Mouse (Mus musculus) thymus, adult 2 months (tissue): ENCODE data around the gene Lgi4. TPM values are rescaled to one million over a fixed set of nuclear protein-coding genes. Genes with fewer than 3 reads are reported as not detected.

ENCODE experiments used
- DNase-seq: peaks from one replicate; pipeline ENCODE4 v3.0.0; 2021
- H3K27ac ChIP-seq: fragments of 200-500 bp; 2 replicates; pipeline ENCODE4 v1.5.1; 2012; ENCODE audit warnings: low read length, control low read depth; ENCODE audit not compliant: control insufficient read depth, insufficient read depth
- H3K27me3 ChIP-seq: fragments of 200-500 bp; 2 replicates; pipeline ENCODE4 v1.6.1; 2012; ENCODE audit warnings: mild to moderate bottlenecking, low read length, moderate library complexity, mixed read lengths; ENCODE audit not compliant: control insufficient read depth, insufficient read depth
- H3K36me3 ChIP-seq: fragments of 200-500 bp; 2 replicates; pipeline ENCODE4 v1.6.1; 2012; ENCODE audit warnings: mild to moderate bottlenecking, low read length, moderate library complexity; ENCODE audit not compliant: control insufficient read depth, insufficient read depth
- H3K4me1 ChIP-seq: fragments of 200-500 bp; replicated peaks from 2 replicates; pipeline ENCODE4 v1.6.1; 2012; ENCODE audit warnings: low read length; ENCODE audit not compliant: control insufficient read depth, insufficient read depth
- H3K4me3 ChIP-seq: fragments of 200-500 bp; 2 replicates; pipeline ENCODE4 v1.5.1; 2012; ENCODE audit warnings: mild to moderate bottlenecking, low read length, control low read depth, moderate library complexity; ENCODE audit not compliant: control insufficient read depth, insufficient read depth
- CTCF ChIP-seq: fragments of 200-500 bp; IDR thresholded peaks from 2 replicates; pipeline ENCODE4 v1.5.1; 2012; ENCODE audit warnings: mild to moderate bottlenecking, control low read depth, low read length, moderate library complexity, borderline replicate concordance; ENCODE audit not compliant: control insufficient read depth, poor library complexity, insufficient read depth; ENCODE audit errors: extremely low read depth
- POLR2A ChIP-seq: fragments of 200-500 bp; IDR thresholded peaks from 2 replicates; pipeline ENCODE4 v1.6.1; 2012; ENCODE audit warnings: mild to moderate bottlenecking, low read length, control low read depth, moderate library complexity; ENCODE audit not compliant: control insufficient read depth, poor library complexity, insufficient read depth; ENCODE audit errors: extremely low read depth
- WGBS: fragments of 180-500 bp; shearing (Covaris S2); methylation state at CpG from one replicate; pipeline ENCODE4 v1.1.7; 2018; 5-methylcytosine and 5-hydroxymethylcytosine counted together
- polyA plus RNA-seq: library from polyadenylated mRNA; depleted of rRNA; stranded (reverse); fragments of >200 nt; gene quantifications from 2 replicates; pipeline ENCODE4 v1.2.3, GENCODE M21; 2012; rRNA removed

Lgi4 gene
- polyA plus RNA-seq, 1 experiment = 1.8 TPM

DNA sequence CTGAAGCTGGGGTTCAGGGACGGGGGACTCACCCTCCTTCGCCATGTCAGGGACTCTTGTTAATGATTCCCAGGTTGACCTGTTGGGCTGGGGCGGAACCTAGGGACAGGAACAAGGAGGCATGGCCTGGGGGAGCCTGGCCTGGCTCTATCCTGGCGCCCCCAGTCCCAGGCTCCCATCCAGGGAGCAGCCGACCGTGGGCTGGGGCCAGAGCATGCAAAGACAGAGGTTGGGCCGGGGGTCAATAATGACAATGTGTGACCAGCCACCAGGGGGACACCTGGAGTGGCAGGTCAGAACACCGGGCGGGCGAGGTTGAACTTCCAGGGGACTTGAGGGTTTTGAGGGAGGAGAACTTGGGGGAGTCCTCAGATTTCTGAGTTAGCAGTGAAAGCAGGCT, 55.5 kb downstream of the Lgi4 start:
- Histone ChIP-seq H3K4me3 (no peak overlapping the region), H3K27ac (no peak overlapping the region), H3K36me3 (no peaks in the 10 kb centered on the region), H3K4me1 (peaks cover 7% of the 10 kb centered on the region; the same call in 1 of the 2 replicates), H3K27me3 (no peaks in the 10 kb centered on the region)
- no peak for DNase-seq
- no peak for TF ChIP-seq POLR2A
- TF ChIP-seq CTCF = no peak
- WGBS = 93% methylated on average over 10 of the region's 10 CpGs

DNA sequence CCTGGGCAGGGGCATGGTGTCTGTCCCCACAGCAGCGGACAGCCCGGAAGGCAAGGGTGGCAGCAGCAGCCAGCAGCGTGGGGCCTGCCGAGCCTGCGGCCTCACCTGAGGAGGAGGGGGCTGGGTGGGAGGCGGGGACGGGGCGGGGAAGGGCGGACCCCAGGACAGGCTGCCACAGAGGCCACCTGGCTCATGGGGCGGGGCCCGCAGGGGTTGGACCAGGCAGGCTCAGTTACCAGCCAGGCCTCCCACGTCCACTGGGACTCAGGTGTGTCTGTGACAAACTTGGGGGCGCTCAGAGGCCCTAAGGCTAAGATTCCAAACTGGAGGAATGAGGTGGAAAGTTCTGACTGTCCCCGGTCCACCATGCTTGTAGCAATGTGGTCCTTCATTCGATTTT, 56.0 kb downstream of the Lgi4 start, which contains the start of gene Hpn:
Hpn (minus strand) TSS at position 109 of the 400 bp plus-strand sequence.
- H3K27ac ChIP-seq = no peak within 1 kb of the TSS
- no peak within 1 kb of the TSS for H3K4me3 ChIP-seq

DNA sequence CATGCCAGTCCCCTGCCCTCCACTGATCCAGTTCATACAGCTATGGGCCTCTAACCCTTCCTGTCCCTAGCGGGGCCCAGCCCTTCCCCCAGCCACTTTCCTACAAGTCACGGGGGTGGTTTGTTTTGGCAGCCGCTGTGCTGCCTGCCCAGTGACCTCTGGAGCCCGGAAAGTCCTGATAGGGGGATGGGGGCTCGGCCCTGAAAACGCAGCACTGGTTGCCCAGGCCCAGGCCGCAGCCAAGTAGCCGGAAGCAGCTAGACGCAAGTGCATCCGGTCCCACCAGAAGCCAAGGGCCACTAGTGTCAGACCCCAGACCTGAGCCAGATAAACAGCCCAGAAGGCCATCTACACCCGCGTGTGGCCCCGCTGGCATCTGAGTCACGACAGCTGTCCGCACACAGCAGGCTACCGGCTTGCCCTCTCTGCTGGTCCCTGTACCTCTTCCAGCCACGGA, 56.5 kb downstream of the Lgi4 start:
- Histone ChIP-seq H3K27me3 (no peaks in the 10 kb centered on the region), H3K4me3 (no peak overlapping the region), H3K4me1 (peaks cover 7% of the 10 kb centered on the region; the same call in 1 of the 2 replicates), H3K36me3 (no peaks in the 10 kb centered on the region), H3K27ac (no peak overlapping the region)
- TF ChIP-seq CTCF = no peak
- no peak for TF ChIP-seq POLR2A
- no peak for DNase-seq
- WGBS = 60% methylated on average over 17 of the region's 17 CpGs

More for the DNA sequence above, 56.0 kb downstream of the Lgi4 start, which contains the start of gene Hpn:
- no peak for TF ChIP-seq CTCF
- TF ChIP-seq POLR2A = no peak
- H3K27me3 ChIP-seq = no peaks in the 10 kb centered on the region
- H3K36me3 ChIP-seq = no peaks in the 10 kb centered on the region
- no peak for DNase-seq
- WGBS = 76% methylated on average over 15 of the region's 15 CpGs
- peaks cover 7% of the 10 kb centered on the region; the same call in 1 of the 2 replicates for H3K4me1 ChIP-seq

DNA sequence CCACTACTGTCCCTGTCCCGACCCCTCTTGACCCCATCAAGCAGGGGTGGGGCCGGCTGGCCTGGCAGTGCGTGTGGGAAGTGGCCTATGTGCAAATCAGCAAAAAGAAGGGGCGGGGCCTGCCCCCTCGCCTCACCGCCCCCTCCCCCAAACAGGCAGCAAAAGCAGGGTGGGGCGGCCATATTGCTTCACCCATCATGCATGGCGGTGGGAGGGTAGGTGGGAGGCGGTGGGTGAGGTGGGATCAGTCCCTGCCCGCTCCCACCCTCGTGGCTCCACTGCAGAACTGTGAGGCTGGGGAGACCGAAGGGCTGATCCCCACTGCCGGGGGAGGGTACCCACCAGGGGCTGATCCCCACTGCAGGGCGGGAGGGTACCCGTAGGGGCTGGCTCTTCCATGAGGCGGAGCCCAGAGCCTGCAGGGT, 57.6 kb downstream of the Lgi4 start:
- WGBS = 94% methylated on average over 16 of the region's 16 CpGs
- Histone ChIP-seq H3K4me1 (no peaks in the 10 kb centered on the region), H3K4me3 (no peak overlapping the region), H3K36me3 (no peaks in the 10 kb centered on the region), H3K27ac (no peak overlapping the region), H3K27me3 (no peaks in the 10 kb centered on the region)
- TF ChIP-seq CTCF (no peak), POLR2A (no peak)
- DNase-seq = no peak

DNA sequence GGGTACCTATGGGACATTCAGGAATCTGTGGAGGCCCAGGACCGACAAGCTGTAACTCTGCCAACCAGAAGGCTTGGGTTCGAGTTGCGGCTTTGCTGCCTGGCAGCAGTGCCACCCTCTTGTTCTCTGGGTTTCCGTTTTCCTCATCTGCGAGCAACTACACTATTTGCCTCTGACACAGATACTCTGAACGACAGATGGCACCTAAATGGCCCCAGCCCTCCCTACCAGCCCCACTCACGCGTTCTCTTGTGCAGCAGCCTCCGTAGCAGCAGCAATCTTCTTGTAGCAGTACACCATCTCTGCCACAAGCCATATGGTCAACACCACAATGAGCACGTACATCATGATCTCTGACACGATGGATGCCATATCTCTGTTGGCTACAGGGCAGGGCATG, 58.3 kb downstream of the Lgi4 start:
- no peaks in the 10 kb centered on the region for H3K27me3 ChIP-seq
- no peak overlapping the region for H3K4me3 ChIP-seq
- DNase-seq = no peak
- no peak for TF ChIP-seq CTCF
- TF ChIP-seq POLR2A = no peak
- 93% methylated on average over 11 of the region's 11 CpGs for WGBS
- H3K27ac ChIP-seq = no peak overlapping the region
- H3K36me3 ChIP-seq = no peaks in the 10 kb centered on the region
- H3K4me1 ChIP-seq = no peaks in the 10 kb centered on the region

DNA sequence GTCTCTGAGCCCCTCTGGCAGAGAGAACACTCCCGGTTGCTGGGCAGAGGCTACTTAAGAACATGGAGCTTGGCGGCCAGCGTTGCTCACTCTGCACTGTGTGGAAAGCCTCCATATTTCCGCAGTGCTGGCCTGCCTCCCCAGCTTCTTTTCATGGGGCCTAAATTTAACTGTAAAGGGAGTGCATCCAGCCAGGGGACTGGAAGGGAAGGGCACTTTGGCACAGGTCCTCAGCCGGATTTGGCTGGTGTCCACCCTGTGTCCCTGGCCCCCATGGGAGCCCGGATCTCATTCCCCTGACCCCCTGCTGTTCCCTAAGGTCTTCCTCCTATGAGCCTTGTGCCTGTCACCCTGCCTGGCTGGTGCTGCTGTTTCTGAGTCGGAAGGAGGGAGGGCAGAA, 59.3 kb downstream of the Lgi4 start:
- DNase-seq = no peak
- no peaks in the 10 kb centered on the region for H3K36me3 ChIP-seq
- no peak overlapping the region for H3K27ac ChIP-seq
- no peaks in the 10 kb centered on the region for H3K27me3 ChIP-seq
- H3K4me1 ChIP-seq = no peaks in the 10 kb centered on the region
- WGBS = 96% methylated on average over 7 of the region's 7 CpGs
- TF ChIP-seq POLR2A (no peak), CTCF (no peak)
- H3K4me3 ChIP-seq = no peak overlapping the region

DNA sequence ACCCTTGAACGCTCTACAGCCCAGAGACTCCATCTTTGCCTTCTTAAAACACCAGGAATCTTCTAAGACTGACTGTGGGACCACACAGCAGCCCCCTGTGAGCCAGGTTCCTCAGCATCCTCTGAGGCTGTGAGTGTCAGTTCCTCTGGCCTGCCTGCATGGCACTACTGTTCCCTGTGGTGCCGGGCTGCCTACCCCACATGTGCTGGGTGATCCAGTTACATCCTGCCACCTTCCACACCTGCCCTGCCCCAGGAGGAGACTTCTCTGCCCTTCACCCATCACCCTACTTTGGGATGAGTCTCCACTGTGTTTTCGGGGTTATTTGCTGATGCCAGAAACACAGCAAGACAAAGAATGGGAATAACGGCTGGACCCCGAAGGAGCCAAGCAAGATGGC, 60.4 kb downstream of the Lgi4 start:
- Histone ChIP-seq H3K27me3 (no peaks in the 10 kb centered on the region), H3K4me3 (no peak overlapping the region), H3K27ac (no peak overlapping the region), H3K36me3 (no peaks in the 10 kb centered on the region), H3K4me1 (no peaks in the 10 kb centered on the region)
- 96% methylated on average over 5 of the region's 5 CpGs for WGBS
- no peak for TF ChIP-seq POLR2A
- no peak for TF ChIP-seq CTCF
- no peak for DNase-seq

Other genes with a start within 250 kb of the Lgi4 start
- gene Ffar2, start 235.6 kb upstream of the Lgi4 start, polyA plus RNA-seq = 3.2 and 3.5 TPM in 2 replicates
- 0.13 TPM in 1 of 2 replicates, not detected in the other for gene Ffar3, start 203.2 kb upstream of the Lgi4 start, polyA plus RNA-seq
- 0.50 and 0.60 TPM in 2 replicates for gene Ffar1, start 197.8 kb upstream of the Lgi4 start, polyA plus RNA-seq
- gene Cd22, start 179.0 kb upstream of the Lgi4 start, polyA plus RNA-seq = 8.5 and 8.9 TPM in 2 replicates
- 1.8 and 2.0 TPM in 2 replicates for gene Mag, start 144.5 kb upstream of the Lgi4 start, polyA plus RNA-seq
- 2.2 and 12.5 TPM in 2 replicates for gene Hamp2, start 134.7 kb upstream of the Lgi4 start, polyA plus RNA-seq
- 23.6 and 33.1 TPM in 2 replicates for gene Hamp, start 115.3 kb upstream of the Lgi4 start, polyA plus RNA-seq
- gene Usf2, start 102.5 kb upstream of the Lgi4 start, polyA plus RNA-seq = 288 and 342 TPM in 2 replicates
- 27.6 and 34.6 TPM in 2 replicates for gene Lsr, start 85.9 kb upstream of the Lgi4 start, polyA plus RNA-seq
- 1.00 and 1.2 TPM in 2 replicates for gene Fam187b, start 85.6 kb upstream of the Lgi4 start, polyA plus RNA-seq
- 247 and 283 TPM in 2 replicates for gene Fxyd5, start 16.9 kb upstream of the Lgi4 start, polyA plus RNA-seq
- gene Fxyd7, start 7.9 kb upstream of the Lgi4 start, polyA plus RNA-seq = 1.4 and 2.2 TPM in 2 replicates
- 46.4 and 107 TPM in 2 replicates for gene Fxyd1, start 2.1 kb upstream of the Lgi4 start, polyA plus RNA-seq
- 23.5 and 34.7 TPM in 2 replicates for gene Fxyd3, start 17.4 kb downstream of the Lgi4 start, polyA plus RNA-seq
- gene Hpn, start 55.9 kb downstream of the Lgi4 start, polyA plus RNA-seq = 7.0 and 8.2 TPM in 2 replicates
- gene Scn1b, start 67.7 kb downstream of the Lgi4 start, polyA plus RNA-seq = 18.7 and 21.2 TPM in 2 replicates
- gene Gramd1a, start 96.6 kb downstream of the Lgi4 start, polyA plus RNA-seq = 681 and 790 TPM in 2 replicates
- not detected in 2 replicates for gene Scgb2b2, start 231.2 kb downstream of the Lgi4 start, polyA plus RNA-seq
- gene Scgb1b2, start 232.5 kb downstream of the Lgi4 start, polyA plus RNA-seq = not detected in 2 replicates